Mouse (Mus musculus) embryo, embryonic 10.5 days (tissue): Measurements from ENCODE around the gene Trem1.

Experiments used
- DNase-seq: peaks from one replicate; pipeline ENCODE4 v3.0.0-alpha.2; 2015; ENCODE audit warnings: low spot score

Gene Trem1

DNA sequence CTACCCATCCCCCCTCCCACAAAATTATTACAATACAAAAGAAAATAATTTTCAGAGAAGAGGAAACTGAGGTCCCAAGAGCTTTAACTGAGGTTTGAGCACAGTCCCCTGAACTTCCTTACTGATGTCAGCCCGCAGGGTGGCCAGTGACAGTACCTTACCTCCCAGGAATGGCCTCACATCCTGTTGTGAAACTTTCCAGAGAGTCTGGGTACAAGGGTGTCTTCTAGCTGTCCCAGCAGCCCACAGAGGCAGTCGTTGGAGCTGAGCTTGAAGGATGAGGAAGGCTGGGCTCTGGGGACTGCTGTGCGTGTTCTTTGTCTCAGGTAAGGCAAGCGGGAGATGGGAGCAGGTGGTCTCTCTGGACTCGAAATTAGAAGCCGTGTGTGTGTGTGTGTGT is at the start of gene Trem1:
Gene Trem1 (plus strand): TSS at position 251 of the 400 bp plus-strand sequence.
- no peak for DNase-seq

DNA sequence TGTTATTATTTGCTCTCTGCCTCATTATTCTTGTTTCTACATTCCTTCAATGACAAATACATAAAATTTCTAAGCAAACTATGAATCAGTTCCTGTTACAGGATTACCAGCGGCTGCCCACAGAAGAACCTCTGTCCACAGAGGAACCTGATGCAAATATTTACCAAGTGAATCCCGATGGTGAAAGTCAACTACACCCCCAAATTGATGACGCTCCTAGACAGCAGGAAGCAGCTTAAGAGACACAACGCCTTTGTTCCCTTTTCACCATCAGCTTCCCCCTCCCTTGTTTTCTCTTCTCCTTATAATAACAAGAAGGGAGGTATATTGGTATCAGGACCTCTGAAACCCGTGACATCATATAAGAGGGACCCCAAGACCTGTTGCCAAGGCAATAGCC is 47.3 kb upstream of the Trem1 start:
- no peak for DNase-seq

DNA sequence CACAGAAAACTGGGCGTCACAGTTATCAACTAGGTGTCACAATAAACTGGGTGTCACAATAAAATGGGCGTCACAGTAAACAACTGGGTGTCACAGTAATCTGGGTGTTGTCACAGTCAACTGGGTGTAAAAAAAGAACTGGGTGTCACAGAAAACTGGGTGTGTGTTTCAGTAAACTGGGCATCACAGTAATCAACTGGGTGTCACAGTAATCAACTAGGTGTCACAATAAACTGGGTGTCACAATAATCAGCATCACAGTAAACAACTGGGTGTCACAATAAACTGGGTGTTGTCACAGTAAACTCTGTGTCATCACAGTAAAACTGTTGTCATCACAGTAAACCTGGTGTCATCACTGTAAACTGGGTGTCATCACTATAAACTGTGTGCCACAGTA is 40.2 kb upstream of the Trem1 start:
- DNase-seq, result no peak

DNA sequence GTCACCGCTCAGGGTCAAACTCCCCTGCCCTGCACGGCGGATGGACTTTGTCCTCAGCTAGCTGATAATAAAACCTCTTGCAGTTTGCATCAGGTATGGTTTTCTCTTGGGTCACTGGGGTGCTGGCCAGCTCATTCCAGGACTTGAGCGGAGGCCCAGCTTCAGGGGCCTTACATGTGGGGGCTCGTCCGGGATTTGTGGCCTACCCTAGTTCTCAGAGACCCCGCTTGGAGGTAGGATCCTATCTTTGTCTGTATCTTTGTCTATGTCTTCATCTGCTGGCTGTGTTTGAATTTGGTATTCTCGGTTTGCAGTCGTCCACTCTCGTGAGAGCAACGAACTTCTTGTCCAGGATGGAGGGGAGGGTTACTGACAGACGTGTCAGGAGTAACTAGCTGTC is 29.5 kb upstream of the Trem1 start:
- no peak for DNase-seq

DNA sequence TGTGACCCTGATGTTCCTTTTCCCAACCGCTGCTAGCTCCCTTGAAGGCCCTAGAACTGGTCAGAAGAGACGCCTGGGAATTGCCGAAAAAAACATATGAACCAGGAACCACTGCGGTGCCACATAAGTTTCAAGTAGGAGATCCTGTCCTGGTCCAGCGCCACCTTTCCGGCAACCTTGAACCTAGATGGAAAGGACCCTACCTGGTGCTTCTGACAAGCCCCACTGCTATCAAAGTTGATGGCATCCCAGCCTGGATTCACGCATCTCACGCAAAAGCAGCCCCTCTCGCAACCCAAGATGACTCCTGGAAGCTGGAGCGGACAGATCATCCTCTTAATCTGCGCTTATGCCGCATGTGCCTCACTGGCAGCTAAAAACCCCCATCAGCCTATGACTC is 20.0 kb upstream of the Trem1 start:
- no peak for DNase-seq

DNA sequence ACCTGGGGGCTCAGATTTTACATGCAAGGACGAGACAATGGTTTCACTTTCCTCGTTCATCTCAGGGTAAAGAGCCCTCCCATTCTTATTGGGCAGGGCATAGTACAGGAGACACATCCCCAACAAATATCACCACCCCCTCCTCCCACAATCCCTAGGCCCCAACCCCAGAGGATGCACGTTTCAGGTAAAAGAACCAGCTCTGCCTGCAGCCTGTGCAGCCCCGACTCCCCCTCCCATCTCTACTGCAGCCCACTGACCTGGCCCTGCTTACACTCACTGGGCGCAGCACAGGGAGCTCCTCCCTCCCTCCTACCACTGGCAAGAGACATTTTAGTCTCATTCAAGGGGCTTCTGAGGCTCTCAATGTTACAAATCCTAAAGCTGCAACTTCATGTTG is 19.1 kb upstream of the Trem1 start:
- DNase-seq, result no peak

DNA sequence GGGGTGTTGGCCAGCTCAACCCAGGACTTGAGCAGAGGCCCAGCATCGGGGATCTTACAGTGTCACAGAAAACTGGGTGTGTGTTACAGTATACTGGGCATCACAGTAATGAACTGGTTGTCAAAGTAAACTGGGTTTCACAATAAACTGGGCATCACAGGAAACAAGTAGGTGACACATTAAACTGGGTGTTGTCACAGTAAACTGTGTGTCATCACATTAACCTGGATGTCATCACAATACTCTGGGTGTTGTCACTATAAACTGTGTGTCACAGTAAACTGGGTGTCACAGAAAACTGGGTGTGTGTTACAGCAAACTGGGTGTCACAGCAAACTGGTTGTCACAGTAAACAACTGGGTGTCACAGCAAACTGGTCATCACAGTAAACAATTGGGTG is 17.1 kb upstream of the Trem1 start:
- DNase-seq, result no peak

DNA sequence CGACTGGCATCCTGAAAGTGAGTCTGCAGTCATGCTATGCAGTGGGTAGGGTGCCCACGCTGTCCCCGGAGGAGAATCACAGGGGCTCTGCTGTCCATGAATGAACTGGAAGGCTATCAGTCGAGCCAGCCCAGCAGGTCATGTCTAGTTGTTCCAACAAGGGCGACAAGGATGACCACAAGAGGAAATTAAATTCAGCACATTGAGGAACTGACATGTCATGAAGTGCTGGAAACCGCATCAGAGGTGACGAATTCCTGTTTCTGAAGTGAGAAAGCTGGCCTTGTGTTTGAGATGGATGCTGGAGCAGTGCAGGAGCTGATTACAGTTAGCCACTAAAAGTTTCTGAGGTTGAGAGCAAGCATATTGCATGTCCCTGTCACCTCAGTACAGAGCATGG is 1.9 kb upstream of the Trem1 start:
- DNase-seq, result no peak

DNA sequence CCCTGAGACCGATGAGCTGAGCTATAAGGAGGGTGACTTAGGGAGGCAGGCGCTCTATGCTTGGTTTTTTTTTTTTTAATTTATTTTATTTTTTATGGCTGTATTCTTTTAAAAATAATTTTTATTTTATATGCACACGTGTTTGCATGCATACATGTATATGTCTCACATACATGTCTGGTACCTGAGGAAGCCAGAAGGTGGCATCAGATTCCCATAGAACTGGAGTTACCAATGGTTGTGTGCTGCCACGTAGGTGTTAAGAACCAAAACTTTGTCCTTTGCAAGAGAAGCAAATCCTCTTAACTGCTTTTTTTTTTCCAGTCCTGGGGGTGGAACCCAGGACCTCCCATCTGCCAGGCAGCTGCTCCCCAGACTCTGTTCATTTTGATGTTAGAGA is 1.2 kb downstream of the Trem1 start:
- DNase-seq, result no peak

DNA sequence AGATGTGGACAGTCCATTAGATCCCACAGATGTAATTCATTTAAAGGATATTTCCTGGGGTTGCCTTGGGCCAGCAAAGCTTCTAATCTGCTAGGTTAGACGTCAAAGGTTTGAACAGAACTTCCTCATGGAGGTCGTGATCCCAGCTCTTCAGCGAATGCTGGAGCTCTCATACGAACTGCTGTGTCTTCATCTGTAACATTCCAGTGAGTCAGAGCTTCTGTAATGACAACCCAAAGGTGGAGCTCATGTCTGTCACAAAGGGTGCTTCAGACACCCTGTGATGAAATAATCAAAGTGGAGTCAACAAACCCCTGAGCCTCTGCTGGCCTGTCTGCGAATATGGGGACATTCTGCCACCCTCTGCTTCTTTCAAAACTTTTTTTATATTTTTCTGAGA is 2.0 kb downstream of the Trem1 start:
- no peak for DNase-seq

DNA sequence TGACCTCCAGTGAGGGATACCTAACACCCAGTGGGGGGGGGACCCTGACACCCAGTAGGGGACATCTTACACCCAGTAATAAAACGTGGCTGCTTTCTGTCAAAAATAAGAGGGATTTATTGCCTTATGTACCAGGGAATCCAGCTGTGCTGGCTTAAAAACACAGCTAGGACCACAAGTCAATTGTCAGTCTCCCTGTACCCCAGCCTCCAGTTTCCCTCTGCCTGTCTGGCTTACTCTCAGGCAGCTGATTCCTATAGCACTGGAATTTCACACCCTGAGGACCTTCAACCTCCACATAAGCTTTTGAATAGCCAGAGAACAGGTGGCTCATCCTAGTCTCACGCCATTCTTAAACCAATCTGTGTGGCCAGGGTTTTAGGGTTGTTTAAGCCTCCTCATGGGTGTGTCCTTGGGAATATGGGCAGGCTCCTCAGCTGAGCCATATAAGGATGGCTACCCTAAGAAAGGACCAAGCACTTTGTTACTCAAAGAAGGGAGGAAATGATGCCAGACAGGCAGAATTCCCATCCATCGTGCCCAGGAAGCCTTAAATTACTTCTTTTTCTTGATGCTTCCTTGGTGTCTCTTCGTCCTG is 3.3 kb downstream of the Trem1 start:
- DNase-seq, result no peak

DNA sequence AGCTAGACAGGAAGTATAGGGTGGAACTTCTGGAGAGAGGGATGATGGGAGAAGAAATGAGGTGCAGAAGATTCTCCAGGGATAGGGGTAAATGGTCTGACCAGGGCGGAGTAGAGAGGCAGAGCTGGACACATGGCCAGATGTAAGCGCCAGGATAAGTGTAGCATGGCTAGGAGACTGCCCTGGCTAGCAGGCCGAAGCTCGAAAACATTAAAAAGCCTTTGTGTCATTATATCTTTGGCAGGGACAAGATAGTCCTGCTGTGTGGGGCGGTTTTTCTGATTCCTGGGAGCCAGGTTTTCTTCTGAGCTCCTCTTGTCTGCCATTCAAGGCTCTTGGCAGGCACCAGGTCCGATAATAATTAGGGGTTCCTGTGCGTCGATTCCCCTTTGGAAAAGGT is 5.1 kb downstream of the Trem1 start:
- no peak for DNase-seq

DNA sequence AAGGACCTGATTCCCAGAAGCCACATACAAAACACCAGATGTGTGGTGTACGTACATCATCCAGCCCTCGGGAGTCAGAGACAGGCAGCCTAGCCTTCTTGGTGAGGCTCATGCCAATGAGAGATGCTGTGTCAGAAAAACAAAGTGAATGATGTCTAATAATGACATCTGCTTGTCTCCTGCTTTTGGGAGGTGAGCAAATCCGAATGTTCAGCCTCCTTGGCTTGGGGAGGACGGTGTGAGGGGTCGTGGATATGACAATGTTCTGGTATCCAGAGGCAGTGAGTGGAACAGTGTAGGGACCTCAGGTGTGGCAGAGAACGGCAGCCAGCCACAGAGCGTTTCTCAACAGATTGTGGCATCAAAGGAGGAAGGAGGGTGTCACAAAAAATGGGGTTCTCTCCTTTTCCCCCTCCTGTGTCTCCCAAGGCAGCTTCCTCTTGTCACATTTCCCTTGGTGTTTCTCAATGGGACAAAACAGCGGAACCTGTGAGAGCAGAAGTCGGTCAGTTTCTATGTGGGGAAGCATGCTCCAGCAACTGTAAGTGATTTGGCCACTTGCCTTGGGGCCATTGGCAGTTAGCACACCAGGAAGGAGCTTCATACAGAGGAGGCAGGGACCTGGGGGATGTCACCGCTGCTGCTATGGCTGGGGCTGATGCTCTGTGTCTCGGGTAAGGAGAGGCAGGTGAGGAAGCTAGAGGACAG is 14.8 kb downstream of the Trem1 start, which contains the start of gene Trem3:
Gene Trem3 (plus strand): TSS at position 557 of the 708 bp plus-strand sequence.
- DNase-seq, result no peak

DNA sequence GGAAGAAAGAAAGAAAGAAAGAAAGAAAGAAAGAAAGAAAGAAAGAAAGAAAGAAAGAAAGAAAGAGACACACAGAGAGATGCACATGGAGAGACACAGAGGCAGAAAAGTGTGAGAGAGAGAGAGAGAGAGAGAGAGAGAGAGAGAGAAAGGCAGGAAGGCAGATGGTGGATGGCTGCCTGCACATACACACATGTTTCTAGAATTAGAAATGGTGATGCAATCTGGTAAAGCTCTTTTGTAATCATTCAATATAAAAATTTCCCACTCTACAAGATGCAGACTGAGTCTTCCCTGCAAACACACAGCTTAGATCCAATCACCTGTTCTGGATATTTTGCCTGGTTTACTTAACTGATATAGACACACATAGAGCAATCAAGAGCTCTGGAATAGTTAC is 16.5 kb downstream of the Trem1 start:
- no peak for DNase-seq

DNA sequence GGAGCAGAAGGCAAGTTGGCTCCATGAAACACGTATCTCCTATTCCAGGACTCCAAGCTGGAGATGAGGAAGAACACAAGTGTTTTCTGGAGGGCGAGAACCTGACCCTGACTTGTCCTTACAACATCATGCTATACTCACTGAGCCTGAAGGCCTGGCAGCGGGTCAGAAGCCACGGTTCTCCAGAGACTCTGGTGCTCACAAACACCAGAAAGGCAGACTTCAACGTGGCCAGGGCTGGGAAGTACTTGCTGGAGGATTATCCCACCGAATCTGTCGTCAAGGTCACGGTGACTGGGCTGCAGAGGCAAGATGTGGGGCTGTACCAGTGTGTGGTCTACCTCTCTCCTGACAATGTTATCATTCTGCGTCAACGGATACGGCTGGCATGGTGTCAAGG is 16.9 kb downstream of the Trem1 start:
- no peak for DNase-seq

DNA sequence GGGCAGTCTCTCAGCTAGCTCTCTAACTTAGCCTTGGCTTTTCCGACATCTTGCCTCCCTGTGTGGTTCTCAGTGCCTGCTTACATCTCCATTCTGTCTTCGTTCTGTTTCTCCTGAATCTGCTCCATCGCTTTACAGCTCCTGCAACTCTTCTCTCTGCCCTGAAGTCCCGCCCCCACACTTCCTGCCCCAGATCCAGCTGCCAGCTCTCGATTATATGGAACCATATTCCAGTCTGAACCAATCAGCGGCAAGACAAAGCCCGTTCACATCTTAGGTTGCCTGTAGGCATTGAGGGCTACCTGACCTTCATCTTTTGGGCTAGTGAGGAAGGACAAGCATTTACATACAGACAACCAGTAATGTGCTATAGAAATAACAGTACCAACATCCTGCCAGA is 18.1 kb downstream of the Trem1 start:
- DNase-seq, result no peak

DNA sequence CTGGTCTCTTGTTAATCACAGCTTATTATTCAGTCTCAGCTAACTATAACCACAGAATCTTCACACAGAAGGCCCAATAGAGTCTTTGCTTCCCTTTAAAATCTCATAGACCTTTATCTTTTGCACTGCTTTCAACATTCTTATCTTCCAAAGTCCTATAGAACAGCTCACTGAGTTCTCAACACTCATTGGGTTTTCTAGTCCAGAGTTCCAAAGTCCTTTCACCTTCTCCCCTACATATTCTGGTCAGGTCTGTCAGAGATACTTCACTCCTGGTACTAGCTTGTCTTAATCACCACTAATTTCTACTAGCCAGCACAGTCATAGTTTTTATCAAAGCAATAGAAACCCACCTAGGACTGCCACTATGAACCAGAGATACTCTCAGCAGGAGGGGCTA is 24.0 kb downstream of the Trem1 start:
- DNase-seq, result no peak

DNA sequence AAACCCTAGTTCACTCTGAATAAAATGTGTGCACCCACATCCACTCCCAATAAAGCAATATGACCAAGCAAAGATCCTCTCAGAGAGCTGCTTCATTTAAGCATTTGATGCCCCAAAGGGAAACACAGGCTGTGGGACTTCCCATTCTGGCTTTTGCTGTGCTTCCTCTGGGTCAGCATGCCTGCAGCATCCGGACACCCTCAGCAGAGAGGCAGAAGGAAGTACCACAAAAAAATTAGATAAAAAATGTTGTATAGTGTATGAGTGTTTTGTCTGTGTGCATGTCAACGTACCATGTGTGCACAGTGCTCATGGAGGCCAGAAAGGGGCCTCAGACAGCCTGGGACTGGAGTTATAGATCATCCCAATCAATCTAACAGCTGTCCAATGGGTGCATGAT is 29.3 kb downstream of the Trem1 start:
- no peak for DNase-seq

DNA sequence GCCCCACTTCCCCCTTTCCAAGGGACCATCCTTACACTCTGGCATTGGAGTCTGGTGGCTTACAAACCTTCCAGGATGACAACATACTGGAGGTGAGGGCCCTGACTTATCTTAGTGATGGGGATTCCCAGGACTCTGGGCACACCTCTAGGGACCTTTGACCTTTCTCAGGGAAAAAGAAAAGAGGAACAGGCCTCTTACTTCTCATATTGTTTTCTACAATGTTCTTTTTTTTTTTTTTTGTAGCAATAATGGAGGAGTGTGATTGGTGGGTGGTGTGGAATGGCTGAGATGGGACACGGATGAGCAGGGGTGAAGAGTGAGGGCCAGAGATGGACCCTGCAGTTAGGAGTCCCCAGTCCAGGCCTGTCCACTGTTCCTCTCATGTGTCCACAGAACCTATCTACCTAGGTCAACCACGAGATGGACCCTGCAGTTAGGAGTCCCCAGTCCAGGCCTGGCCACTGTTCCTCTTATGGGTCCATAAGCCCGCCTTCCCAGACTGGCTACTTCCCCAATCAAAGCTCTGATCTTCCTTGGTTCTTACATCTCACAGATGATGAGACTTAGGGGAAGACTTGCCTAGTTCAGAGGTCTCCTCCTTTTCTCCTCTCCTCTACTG is 31.3 kb downstream of the Trem1 start, which contains the start of gene Treml4:
Gene Treml4 (plus strand): TSS at position 555 of the 622 bp plus-strand sequence.
- DNase-seq, result no peak

DNA sequence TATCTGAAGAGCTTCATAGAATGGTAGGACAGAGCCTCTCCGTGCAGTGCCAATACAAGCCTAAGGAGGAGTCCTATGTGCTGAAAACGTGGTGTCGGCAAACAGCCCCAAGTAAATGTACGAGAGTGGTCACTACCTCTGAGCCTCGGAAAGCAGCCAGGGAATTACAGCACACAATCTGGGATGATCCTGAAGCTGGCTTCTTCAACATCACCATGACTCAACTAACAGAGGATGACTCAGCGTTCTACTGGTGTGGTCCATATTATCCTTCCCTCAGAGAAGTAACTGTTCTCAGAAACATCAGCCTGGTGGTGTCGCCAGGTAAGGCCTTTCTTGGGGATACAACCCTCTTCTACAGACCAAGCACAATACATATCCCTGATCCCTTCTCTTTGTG is 32.1 kb downstream of the Trem1 start:
- DNase-seq, result no peak

DNA sequence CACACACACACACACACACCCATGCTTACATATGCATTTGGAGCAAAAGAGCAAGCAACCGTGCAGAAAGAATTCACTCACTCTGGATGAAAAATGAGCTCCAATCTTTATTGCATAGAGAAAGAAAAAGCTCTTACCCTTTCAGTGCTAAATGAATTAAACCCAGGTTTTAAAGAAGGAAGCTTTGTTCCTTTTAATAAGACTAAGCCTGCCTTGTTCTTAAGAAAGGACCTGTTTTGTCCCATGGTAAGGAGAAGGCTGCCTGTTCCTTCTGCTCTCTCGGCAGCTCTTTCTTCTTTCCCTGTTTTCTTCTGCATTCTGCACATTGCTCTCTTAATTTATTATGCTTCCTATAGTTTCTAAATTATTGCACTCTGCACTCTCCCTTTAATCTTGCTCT is 33.6 kb downstream of the Trem1 start:
- DNase-seq, result peak; percentile 51

DNA sequence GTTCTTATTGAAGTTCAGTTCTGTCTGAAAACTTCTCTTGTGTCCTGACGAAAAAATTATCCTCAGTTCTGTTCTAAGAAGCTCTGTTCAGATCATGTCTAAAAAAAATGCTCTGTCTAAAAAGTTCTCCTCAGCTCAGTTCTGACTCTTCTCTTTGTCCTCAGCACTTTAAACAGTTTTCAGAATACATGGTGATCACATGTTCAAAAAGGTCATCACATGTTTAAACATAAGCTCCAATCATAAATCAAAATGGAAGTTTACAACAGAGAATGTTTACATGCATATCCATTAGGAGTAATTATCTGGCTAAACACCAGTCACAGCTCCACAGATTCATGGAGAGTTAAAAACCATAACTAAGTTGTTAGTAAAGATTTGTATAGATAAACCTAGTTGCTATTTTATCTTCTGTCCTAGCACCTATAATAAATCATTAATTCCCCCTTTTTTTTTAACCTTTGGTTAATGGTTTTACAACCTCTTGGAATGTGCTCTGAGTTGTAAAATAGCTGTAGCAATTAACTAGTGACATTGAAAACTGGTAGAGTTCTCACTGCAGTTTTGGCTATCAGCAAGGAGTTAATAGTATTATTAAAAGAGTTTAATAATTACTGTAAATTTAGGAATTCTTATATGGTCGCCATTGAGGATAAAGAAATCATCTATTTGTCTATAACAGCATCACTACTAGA is 34.2 kb downstream of the Trem1 start:
- DNase-seq, result peak; percentile 21

DNA sequence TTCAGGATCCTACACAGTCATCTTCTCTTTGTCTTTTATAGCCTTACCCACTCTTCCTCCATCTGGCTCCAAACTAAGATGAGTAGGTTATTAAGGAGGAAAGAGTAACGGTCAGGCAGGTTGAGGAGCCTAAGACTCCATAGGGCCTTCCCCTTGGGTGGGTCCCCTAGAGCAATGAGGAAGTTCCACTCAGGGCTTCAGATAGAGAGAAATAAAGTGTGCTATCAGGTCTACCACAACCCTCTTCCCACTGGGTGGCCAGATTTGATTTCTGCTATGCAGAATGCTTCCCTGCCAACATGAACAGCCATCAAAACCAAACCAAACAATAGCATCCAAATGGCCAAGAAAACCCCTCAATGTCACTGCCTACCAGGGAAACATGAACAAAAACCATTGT is 35.0 kb downstream of the Trem1 start:
- DNase-seq, result no peak
